ENCODE assay signal across 29 mouse cellular contexts in genomic region chr11:105474352-105474736, GRCm38 (mm10). TPM values are rescaled to one million over a fixed set of nuclear protein-coding genes. Genes with fewer than 3 reads are reported as not detected.
DNase-seq lines count a peak whose midpoint lies in the region; ATAC-seq lines count a peak whose summit lies in the region.
"Had no signal": no experiment of that assay in that cellular context is flagged by ENCODE, and none has a peak within 500 bp of the region (broad histone marks: within the 10 kb centered on the region; RNA-seq: fewer than 3 reads in every experiment).

No protein-coding gene starts in this region.

- peaks cover 32% of the 10 kb centered on the region for H3K4me1 ChIP-seq in forebrain, embryonic 15.5 days
- peaks cover 22% of the 10 kb centered on the region for H3K4me1 ChIP-seq in forebrain, embryonic 12.5 days
- H3K4me1 ChIP-seq in heart, embryonic 13.5 days, result peaks cover 36% of the 10 kb centered on the region
- peaks cover 14% of the 10 kb centered on the region for H3K4me1 ChIP-seq in midbrain, embryonic 11.5 days (ENCODE audit: control insufficient read depth, insufficient read depth, low read length)
- H3K4me1 ChIP-seq in midbrain, embryonic 16.5 days (ENCODE audit: control insufficient read depth, insufficient read depth, low read length), result peaks cover 10% of the 10 kb centered on the region
- H3K4me1 ChIP-seq: limb, embryonic 13.5 days had no signal

- H3K36me3 ChIP-seq in forebrain, embryonic 15.5 days, result no peaks in the 10 kb centered on the region
- H3K36me3 ChIP-seq in forebrain, embryonic 12.5 days (replicated peaks), result no peaks in the 10 kb centered on the region
- no peaks in the 10 kb centered on the region for H3K36me3 ChIP-seq in heart, embryonic 13.5 days
- H3K36me3 ChIP-seq in midbrain, embryonic 11.5 days (ENCODE audit: control insufficient read depth, insufficient read depth, low read length), result no peaks in the 10 kb centered on the region
- no peaks in the 10 kb centered on the region for H3K36me3 ChIP-seq in midbrain, embryonic 16.5 days (ENCODE audit: control insufficient read depth, insufficient read depth, low read length)
- H3K36me3 ChIP-seq: hindbrain, embryonic 15.5 days; limb, embryonic 13.5 days; liver, embryonic 13.5 days; lung, embryonic 15.5 days had no signal

- WGBS in forebrain, embryonic 15.5 days, result 43% methylated on average over 6 of the region's 6 CpGs
- WGBS in forebrain, embryonic 12.5 days, result 59% methylated on average over 6 of the region's 6 CpGs
- 38% methylated on average over 6 of the region's 6 CpGs for WGBS in heart, embryonic 13.5 days
- WGBS in midbrain, embryonic 11.5 days, result 53% methylated on average over 6 of the region's 6 CpGs
- WGBS in midbrain, embryonic 16.5 days, result 47% methylated on average over 6 of the region's 6 CpGs

- no peaks in the 10 kb centered on the region for H3K9me3 ChIP-seq in forebrain, embryonic 15.5 days
- no peaks in the 10 kb centered on the region for H3K9me3 ChIP-seq in forebrain, embryonic 12.5 days
- H3K9me3 ChIP-seq in heart, embryonic 13.5 days, result no peaks in the 10 kb centered on the region
- no peaks in the 10 kb centered on the region for H3K9me3 ChIP-seq in midbrain, embryonic 11.5 days (ENCODE audit: control insufficient read depth, low read length)
- no peaks in the 10 kb centered on the region for H3K9me3 ChIP-seq in midbrain, embryonic 16.5 days (replicated peaks; ENCODE audit: control insufficient read depth, low read length, poor library complexity, severe bottlenecking)
- H3K9me3 ChIP-seq: hindbrain, embryonic 15.5 days; limb, embryonic 13.5 days; liver, embryonic 13.5 days; lung, embryonic 15.5 days had no signal

- H3K27me3 ChIP-seq in forebrain, embryonic 15.5 days, result no peaks in the 10 kb centered on the region
- 0 out of 2 replicates have a peak, but pooled peaks cover 4% of the 10 kb centered on the region for H3K27me3 ChIP-seq in forebrain, embryonic 12.5 days
- no peaks in the 10 kb centered on the region for H3K27me3 ChIP-seq in heart, embryonic 13.5 days (replicated peaks)
- no peaks in the 10 kb centered on the region for H3K27me3 ChIP-seq in midbrain, embryonic 11.5 days (ENCODE audit: control insufficient read depth, insufficient read depth, low read length)
- no peaks in the 10 kb centered on the region for H3K27me3 ChIP-seq in midbrain, embryonic 16.5 days (ENCODE audit: control insufficient read depth, insufficient read depth, low read depth, low read length)
- H3K27me3 ChIP-seq: hindbrain, embryonic 15.5 days; limb, embryonic 13.5 days; liver, embryonic 13.5 days; lung, embryonic 15.5 days had no signal

- no peak overlapping the region for H3K9ac ChIP-seq in forebrain, embryonic 15.5 days (replicated peaks)
- no peak overlapping the region for H3K9ac ChIP-seq in forebrain, embryonic 12.5 days
- H3K9ac ChIP-seq in heart, embryonic 13.5 days, result 0 out of 2 replicates have a peak overlapping the region, but pooled peaks have one; percentile 19
- no peak overlapping the region for H3K9ac ChIP-seq in midbrain, embryonic 11.5 days (ENCODE audit: low read length)
- no peak overlapping the region for H3K9ac ChIP-seq in midbrain, embryonic 16.5 days (ENCODE audit: low read depth, low read length)
- H3K9ac ChIP-seq: hindbrain, embryonic 15.5 days; limb, embryonic 13.5 days; liver, embryonic 13.5 days; lung, embryonic 15.5 days had no signal

- no peak for DNase-seq in heart, adult 8-10 months (ENCODE audit: low spot score)
- DNase-seq in midbrain, embryonic 11.5 days (ENCODE audit: low spot score, missing footprints), result peak; percentile 75
- DNase-seq in ovary, postnatal 10 days (ENCODE audit: low spot score), result no peak
- DNase-seq: adrenal gland, postnatal 25 days; cerebellum, adult 8-10 months; cerebellum, postnatal 36 days; embryo, embryonic 11 days; kidney, adult 2 months; kidney, postnatal 10 days; liver, embryonic 13.5 days; lung, postnatal 36 days; right cerebral cortex, postnatal 14 days; thymus, adult 2 months; thymus, postnatal 4 days had no signal

- H3K27ac ChIP-seq in forebrain, embryonic 15.5 days (replicated peaks), result peak overlapping the region; percentile 68; the same call in 1 of the 2 replicates
- H3K27ac ChIP-seq in forebrain, embryonic 12.5 days, result no peak overlapping the region
- H3K27ac ChIP-seq in heart, embryonic 13.5 days (replicated peaks), result peak overlapping the region; percentile 84
- H3K27ac ChIP-seq in midbrain, embryonic 11.5 days (ENCODE audit: low read depth, low read length), result no peak overlapping the region
- H3K27ac ChIP-seq in midbrain, embryonic 16.5 days (ENCODE audit: low read length), result no peak overlapping the region
- H3K27ac ChIP-seq: limb, embryonic 13.5 days; liver, embryonic 13.5 days; lung, embryonic 15.5 days; stomach, postnatal 0 days had no signal

- no peak overlapping the region for H3K4me3 ChIP-seq in forebrain, embryonic 15.5 days
- no peak overlapping the region for H3K4me3 ChIP-seq in forebrain, embryonic 12.5 days (replicated peaks)
- no peak overlapping the region for H3K4me3 ChIP-seq in heart, embryonic 13.5 days
- H3K4me3 ChIP-seq in midbrain, embryonic 11.5 days (ENCODE audit: low read depth, low read length), result no peak overlapping the region
- H3K4me3 ChIP-seq in midbrain, embryonic 16.5 days (ENCODE audit: low read depth, low read length), result no peak overlapping the region
- H3K4me3 ChIP-seq: hindbrain, embryonic 15.5 days; limb, embryonic 13.5 days; liver, embryonic 13.5 days; lung, embryonic 15.5 days had no signal

- no peak overlapping the region for H3K4me2 ChIP-seq in forebrain, embryonic 15.5 days (replicated peaks)
- H3K4me2 ChIP-seq in forebrain, embryonic 12.5 days, result no peak overlapping the region
- H3K4me2 ChIP-seq in heart, embryonic 13.5 days, result no peak overlapping the region
- no peak overlapping the region for H3K4me2 ChIP-seq in midbrain, embryonic 11.5 days
- no peak overlapping the region for H3K4me2 ChIP-seq in midbrain, embryonic 16.5 days (ENCODE audit: low read length)
- H3K4me2 ChIP-seq: hindbrain, embryonic 15.5 days; limb, embryonic 13.5 days; liver, embryonic 13.5 days; lung, embryonic 15.5 days had no signal

- no peak for ATAC-seq in forebrain, embryonic 15.5 days (replicated peaks)
- ATAC-seq in forebrain, embryonic 12.5 days (ENCODE audit: low FRiP score), result no peak
- no peak for ATAC-seq in heart, embryonic 13.5 days (ENCODE audit: extremely low read depth, insufficient number of reproducible peaks, low FRiP score, low TSS enrichment)
- no peak for ATAC-seq in midbrain, embryonic 11.5 days (ENCODE audit: low FRiP score)
- ATAC-seq in midbrain, embryonic 16.5 days, result no peak
- ATAC-seq: CD4-positive, CD25-positive, alpha-beta regulatory T cell, adult 4 months had no signal

RNA-seq across cellular contexts. Expression of gene March10, which starts 17.8 kb away (rescaled TPM):
- polyA plus RNA-seq in forebrain, embryonic 15.5 days (2015; fragmentation: Nextera tagmentation; extraction: Ambion mirVana), result 0.34 and 0.50 TPM in 2 replicates
- 0.19 TPM in 1 of 2 replicates, not detected in the other for polyA plus RNA-seq in forebrain, embryonic 12.5 days (2016; fragmentation: Nextera tagmentation; extraction: Ambion mirVana)
- 0.36 TPM in 1 of 2 replicates, not detected in the other for polyA plus RNA-seq in heart, embryonic 13.5 days (2015; fragmentation: Nextera tagmentation; extraction: Ambion mirVana)
- not detected for total RNA-seq in heart, adult 8-10 months (2022)
- 0.06 TPM in 1 of 2 replicates, not detected in the other for polyA plus RNA-seq in midbrain, embryonic 11.5 days (2014; fragmentation: Nextera tagmentation; extraction: Ambion mirVana)
- polyA plus RNA-seq in midbrain, embryonic 16.5 days (2015; fragmentation: Nextera tagmentation; extraction: Ambion mirVana), result 0.45 and 0.73 TPM in 2 replicates
- total RNA-seq: adrenal gland, postnatal 25 days; gastrocnemius, adult 18-20 months; gastrocnemius, postnatal 4 days; hematopoietic stem cell, adult 5-6 weeks; megakaryocyte-erythroid progenitor cell, adult 5-6 weeks had no signal
- polyA plus RNA-seq: CD4-positive, CD25-positive, alpha-beta regulatory T cell, adult 4 months; intestine, embryonic 14.5 days; limb, embryonic 13.5 days; liver, embryonic 13.5 days; neural tube, embryonic 11.5 days; stomach, postnatal 0 days had no signal

Comparison
In these comparisons a context has a peak if more than half of its experiments do, and no peak if none do; other contexts are left out.
1. H3K27ac ChIP-seq: peak in forebrain, embryonic 15.5 days (single experiment) and heart, embryonic 13.5 days (single experiment); none in forebrain, embryonic 12.5 days (single experiment), midbrain, embryonic 11.5 days (single experiment) and midbrain, embryonic 16.5 days (single experiment).